Mouse (Mus musculus) thymus, postnatal 25 days (tissue): ENCODE measurements around the gene Lbhd2.

ENCODE experiments used
- DNase-seq: peaks from one replicate; pipeline ENCODE4 v3.0.0; 2022

The Lbhd2 gene

DNA sequence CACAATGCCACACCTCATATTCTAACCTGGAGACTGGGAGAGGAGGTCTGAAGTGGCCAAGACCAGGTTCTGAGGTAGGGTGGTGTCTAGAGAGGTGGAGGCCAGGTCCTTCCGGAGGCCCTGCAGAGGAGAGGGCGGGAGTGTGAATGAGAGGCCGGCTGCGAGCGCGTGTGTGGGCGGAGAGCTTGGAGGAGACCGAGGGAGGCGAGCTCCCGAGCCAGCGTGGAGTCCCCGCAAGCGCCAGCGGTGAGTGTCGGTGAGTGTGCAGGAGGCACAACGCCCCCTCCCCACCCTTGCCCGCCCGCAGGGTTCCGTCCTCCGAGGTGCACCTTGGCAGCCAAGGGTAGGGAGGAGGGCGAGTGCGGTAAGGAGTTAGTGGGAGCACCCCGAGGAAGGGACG, at the start of gene Lbhd2:
Gene Lbhd2, plus strand, starts transcription at position 188 of the 400 bp plus-strand sequence.
- DNase-seq, result no peak

DNA sequence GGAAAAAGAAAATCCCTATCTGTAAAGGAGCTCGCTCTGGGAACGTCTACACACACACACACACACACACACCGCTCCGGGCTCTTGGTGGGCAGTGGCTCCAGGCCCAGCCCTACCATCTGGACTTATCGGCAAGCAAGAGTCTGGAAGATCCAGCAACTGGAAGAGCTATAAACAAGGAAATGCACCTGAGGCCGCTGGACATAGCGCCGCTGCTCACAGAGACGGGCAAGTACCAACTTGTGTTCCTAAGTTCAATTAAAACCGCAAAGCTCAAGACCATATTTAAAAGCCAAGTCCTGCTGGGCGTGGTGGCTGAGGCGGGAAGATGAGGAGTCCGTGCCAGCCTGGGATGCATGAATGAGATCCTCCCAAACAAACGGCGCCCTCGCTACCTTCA, 45.9 kb upstream of the Lbhd2 start:
- no peak for DNase-seq

GRCm38 (mm10) chr12:111361319-111362098, 45.1 kb upstream of the Lbhd2 start:
- DNase-seq, result no peak

DNA sequence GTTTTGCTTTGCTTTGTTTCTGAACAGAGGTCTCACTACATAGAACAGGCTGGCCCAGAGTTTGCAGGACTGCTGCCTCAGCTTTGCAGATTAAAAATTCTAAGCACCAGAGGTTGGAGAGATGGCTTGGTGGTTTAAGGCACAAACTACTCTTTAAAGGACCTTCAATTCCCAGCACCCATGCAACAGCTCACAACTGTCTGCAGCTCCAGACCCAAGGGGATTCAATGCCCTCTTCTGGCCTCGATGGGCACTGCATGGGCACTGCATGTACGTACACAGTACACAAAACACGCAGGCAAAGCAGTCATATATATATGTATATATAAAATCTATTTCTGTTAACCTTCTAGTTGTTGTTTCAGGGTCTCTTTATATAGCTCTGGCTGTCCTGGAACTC, 42.4 kb upstream of the Lbhd2 start:
- DNase-seq, result no peak

- DNase-seq, result no peak
These were observed 39.5 kb upstream of the Lbhd2 start for GRCm38 (mm10) chr12:111367065-111367464.

GRCm38 (mm10) chr12:111370249-111370648, 36.4 kb upstream of the Lbhd2 start:
- DNase-seq, result no peak

- no peak for DNase-seq
These were observed 34.7 kb upstream of the Lbhd2 start for GRCm38 (mm10) chr12:111371905-111372304.

DNA sequence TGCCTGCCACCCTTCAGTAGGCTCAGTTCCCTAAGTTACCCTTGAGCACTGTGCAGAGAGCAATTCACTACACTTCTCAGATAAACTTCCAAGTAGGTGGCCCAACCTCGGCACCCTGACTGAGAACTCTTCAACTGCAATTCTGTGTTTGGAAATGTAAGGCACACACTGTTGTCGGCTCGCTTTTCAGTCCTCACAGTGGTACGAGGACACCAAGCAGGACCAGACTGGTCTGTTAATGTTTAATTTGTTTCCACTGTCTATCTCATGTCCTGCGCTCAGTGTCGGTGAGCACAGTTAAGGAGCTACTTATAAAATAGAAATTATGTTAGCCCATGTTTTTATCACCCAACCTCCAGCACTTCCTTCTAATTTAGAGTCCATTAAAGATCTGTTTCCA, 33.2 kb upstream of the Lbhd2 start:
- no peak for DNase-seq

GRCm38 (mm10) chr12:111374727-111375126, 31.9 kb upstream of the Lbhd2 start:
- no peak for DNase-seq

DNA sequence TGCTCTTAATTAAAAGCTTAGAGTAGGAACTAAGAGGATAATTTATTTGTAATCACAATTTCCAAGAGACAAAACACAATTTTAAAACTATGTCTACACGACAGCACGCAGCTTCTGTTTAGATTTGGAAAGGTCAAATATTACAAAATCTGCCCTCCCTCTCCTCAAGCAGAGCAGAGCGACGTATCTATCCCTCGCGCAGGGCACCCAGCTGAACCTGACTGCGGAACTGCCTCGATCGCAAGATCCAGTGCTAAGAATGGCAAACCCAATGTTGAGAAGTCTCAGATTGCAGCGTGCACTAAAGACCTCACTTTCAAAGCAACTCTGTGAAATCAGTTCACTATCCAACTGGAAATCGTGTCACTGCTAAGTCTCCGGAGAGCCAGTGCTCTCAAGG, 31.1 kb upstream of the Lbhd2 start:
- DNase-seq, result no peak

DNA sequence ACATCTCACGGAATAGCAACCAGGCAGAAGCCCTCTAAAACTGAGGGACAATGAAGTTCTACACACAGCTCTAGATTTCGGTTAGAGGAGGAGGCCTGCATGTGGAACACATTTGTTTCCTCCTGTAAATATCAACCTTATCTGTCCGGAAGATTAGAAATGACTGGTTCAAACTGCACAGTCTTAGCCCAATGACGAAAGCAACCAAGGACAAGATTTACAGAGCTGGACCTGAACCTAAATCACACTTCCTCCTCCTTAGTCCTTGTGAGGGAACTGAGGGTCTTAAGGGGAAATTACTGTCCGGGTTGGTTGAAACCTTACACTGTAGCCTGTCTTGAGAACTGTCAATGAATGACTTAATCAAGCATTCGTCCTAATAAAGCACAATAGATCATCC, 30.6 kb upstream of the Lbhd2 start:
- DNase-seq, result no peak

DNA sequence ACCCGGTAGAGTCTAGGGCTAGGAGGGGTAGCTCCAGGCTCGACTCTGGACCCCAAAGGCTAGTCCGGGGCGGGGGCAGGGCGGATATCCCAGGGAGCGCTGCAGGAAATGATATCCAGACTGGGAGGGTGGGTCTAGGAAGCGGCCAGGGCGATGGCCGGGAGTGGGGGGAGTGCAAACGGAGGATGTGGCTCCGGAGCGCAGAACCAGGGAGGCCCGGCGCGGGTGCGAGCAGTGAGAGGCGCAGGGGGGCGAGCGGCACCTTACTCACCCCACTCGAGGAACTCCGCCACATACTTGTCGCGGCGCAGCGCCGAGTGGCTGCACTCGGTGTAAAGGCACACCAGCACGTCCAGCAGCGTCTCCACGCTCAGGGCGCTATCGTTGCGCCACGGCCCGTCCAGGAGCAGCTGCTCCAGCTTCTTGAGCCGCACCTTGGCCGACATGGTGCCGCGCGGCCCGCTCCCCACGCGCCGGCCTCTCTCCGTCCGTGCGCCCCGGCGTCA, 29.7 kb upstream of the Lbhd2 start:
- no peak for DNase-seq

- peak; percentile 32 for DNase-seq
These were observed 29.1 kb upstream of the Lbhd2 start, which contains the start of gene Cdc42bpb for GRCm38 (mm10) chr12:111377376-111377973. Gene Cdc42bpb, minus strand, starts transcription at chr12:111377718.

DNA sequence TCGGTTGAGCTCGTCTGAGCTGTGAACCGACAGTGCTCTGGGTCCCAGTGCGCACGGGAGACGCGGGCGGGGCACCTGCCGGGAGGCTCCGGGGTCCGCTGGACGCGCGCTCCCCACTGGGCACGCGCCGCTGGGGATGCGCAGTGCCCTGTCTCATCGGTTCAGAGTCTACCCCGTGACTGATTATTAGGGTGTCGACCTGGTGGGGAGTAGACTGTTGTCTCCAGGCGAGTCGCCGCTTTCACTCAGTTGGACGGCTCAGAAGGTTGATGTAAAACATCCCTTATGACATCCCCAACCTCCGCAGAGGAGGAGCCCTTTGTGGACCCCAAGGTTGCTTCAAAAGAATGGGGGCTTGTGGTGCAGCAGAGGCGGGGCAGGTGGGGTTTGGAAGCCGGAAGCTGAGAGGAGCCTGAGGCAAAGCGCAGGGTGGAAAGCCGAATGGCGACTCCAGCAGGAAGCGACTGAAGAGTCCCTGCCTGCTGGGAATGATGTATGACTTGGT, 28.6 kb upstream of the Lbhd2 start:
- no peak for DNase-seq

GRCm38 (mm10) chr12:111378812-111379211, 27.8 kb upstream of the Lbhd2 start:
- DNase-seq, result no peak

DNA sequence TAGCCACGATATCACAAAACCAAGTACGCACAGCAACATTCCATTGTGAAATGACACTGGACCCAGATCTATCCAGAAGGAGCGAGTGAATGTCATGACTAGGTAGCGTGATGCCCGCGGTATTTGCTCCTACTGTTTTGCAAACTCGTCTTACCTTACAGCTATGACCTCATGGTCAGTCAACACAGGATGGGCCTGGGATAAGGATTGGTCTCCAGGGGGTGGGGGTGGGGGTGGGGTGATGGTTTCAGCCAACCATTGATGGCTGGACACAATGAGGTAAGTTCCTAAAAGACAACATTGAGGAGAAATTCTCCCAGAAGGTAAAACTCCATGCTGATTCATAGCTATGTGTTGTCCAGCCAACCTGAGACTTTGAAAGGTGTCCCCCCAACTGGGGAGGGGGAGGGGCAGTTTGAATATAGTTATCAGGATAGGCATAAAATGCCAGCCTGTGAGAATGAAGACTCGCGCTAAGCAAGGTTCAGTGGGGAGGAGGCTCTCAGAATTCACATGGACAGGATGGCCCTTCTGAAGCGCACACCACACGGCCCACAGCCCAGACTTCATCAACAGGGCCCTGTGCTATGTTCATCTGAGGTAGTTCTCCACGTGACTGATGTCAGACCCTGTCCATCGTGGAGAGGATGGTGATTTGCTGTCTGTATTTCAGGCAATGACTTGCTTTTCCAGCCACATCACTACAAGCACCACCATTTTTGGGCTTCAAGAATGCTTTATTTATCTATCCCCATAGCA, 20.5 kb upstream of the Lbhd2 start:
- no peak for DNase-seq

- DNase-seq, result no peak
These were observed 19.9 kb upstream of the Lbhd2 start for GRCm38 (mm10) chr12:111386642-111387120.

DNA sequence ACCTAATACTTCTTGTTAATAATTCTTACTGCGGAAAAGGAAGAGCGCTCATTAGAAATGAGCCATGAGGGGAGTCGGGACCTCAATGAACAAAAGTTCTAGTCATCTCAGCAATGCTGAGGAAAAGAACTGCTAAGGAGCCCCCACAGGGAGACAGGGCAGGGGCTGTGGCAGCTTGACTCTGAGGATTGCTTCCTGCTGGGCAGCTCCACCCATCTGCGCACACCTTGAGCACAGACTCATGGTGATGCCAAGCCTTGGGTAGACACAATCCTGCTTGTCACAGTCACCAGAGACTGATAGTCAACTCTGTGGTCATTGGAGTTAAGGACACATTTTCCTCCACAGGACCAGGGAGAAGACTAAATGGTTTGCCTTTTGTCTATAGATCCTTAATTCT, 19.5 kb upstream of the Lbhd2 start:
- no peak for DNase-seq

- no peak for DNase-seq
These were observed 12.6 kb upstream of the Lbhd2 start for GRCm38 (mm10) chr12:111394008-111394407.

GRCm38 (mm10) chr12:111396997-111397396, 9.6 kb upstream of the Lbhd2 start:
- no peak for DNase-seq

GRCm38 (mm10) chr12:111401454-111402184, 5.0 kb upstream of the Lbhd2 start:
- DNase-seq, result peak; percentile 51

DNA sequence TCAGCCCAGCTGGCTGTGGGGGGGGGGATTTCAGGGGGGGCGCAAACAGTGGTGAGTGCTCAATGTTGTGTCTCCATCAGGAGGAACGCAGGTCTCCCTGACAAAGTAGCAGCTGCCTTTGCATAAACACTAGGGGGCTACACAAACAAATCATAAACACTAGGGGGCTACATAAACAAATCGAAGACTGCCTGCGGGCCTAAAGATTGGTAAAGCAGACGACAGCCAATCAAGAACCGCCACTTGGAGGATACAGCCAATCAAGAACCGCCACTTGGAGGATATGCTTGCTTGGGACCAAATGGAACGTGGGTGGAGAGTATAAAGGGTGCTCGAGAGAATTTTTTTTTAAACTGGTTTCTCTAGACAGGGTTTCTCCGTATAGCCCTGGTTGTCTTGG, 1.7 kb upstream of the Lbhd2 start:
- DNase-seq, result no peak

DNA sequence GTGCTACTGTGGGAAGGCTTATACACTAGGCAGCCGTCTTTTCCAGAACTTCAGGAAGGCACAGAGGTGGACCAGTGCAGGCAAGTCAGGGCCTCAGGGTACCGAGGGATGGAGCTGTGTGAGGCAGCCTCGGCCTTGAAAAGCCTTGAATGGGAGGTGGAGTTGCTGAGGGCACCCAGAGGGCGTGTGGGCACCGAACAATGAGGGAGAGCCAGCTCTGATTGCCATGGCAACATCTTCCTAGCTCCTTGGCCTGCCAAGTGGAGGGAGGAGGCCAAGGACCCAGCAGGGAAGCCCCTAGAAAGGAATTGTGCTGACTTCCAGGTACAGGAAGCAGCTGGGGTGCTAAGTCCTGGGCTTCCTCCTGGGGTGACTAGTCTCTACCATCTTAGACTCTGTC, 3.0 kb downstream of the Lbhd2 start:
- DNase-seq, result no peak
